Mouse (Mus musculus): ENCODE results near the gene Arhgef19. TPM values are rescaled to one million over a fixed set of nuclear protein-coding genes. Genes with fewer than 3 reads are reported as not detected.

Gene Arhgef19
- total and polyA plus RNA-seq, 3 experiments, result 0.78 TPM; not detected in 2

DNA sequence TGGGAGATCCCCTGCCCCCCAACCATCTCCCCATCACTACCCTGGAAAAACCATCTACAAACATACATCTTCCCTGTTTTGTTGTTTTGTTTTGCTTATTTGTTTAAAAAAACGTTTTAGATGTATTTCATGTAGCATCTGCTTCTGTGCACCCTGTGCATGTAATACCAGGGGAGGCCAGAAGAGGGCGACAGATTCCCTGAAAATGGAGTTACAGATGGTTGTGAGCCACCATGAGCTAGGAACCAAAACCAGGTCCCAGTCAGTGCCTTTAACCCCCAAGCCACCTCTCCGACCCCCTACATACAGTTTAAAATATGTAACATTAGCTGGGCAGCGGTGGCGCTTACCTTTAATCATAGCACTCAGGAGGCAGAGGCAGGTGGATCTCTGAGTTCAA lies 18.1 kb downstream of the Arhgef19 start (continued):
- TF ChIP-seq CHD2 (IDR thresholded peaks at IDR 0.05; ENCODE audit: low read length) (no peak), ELF1 (IDR thresholded peaks at IDR 0.05; ENCODE audit: low read depth, low read length) (peak; percentile 9; the same call in 1 of the 2 replicates), EP300 (IDR thresholded peaks at IDR 0.05; ENCODE audit: low read depth in 1 of 2, low read length in 2 of 2) (no peak), TCF12 (IDR thresholded peaks at IDR 0.05; ENCODE audit: low read depth, low read length) (no peak), TAL1 (IDR thresholded peaks at IDR 0.05; ENCODE audit: low read length) (no peak), BHLHE40 (IDR thresholded peaks at IDR 0.05; ENCODE audit: borderline replicate concordance, low read depth, low read length) (0 out of 2 replicates have a peak, but pooled peaks have one; percentile 12), KAT2A (conservative IDR thresholded peaks at IDR 0.05; ENCODE audit: low read depth, low read length) (no peak), CTCF (IDR thresholded peaks at IDR 0.05 in 2 of 3, conservative IDR thresholded peaks at IDR 0.05 in 1 of 3; ENCODE audit: control insufficient read depth in 1 of 3, insufficient read depth in 1 of 3, low read depth in 2 of 3, low read length in 3 of 3, poor library complexity in 1 of 3, severe bottlenecking in 1 of 3) (peak; percentile 71 to 93 (median 80)), MAZ (IDR thresholded peaks at IDR 0.05; ENCODE audit: low read depth, low read length) (no peak), E2F4 (IDR thresholded peaks at IDR 0.05; ENCODE audit: borderline replicate concordance, low read depth, low read length) (no peak), UBTF (IDR thresholded peaks at IDR 0.05; ENCODE audit: borderline replicate concordance, insufficient read depth, low read depth, low read length) (no peak), MXI1 (IDR thresholded peaks at IDR 0.05; ENCODE audit: low read depth, low read length) (no peak), MYC (IDR thresholded peaks at IDR 0.05; ENCODE audit: low read depth, low read length) (no peak), CHD1 (IDR thresholded peaks at IDR 0.05; ENCODE audit: low read depth, low read length) (no peak), GATA1 (IDR thresholded peaks at IDR 0.05; ENCODE audit: low read depth, low read length) (no peak)

DNA sequence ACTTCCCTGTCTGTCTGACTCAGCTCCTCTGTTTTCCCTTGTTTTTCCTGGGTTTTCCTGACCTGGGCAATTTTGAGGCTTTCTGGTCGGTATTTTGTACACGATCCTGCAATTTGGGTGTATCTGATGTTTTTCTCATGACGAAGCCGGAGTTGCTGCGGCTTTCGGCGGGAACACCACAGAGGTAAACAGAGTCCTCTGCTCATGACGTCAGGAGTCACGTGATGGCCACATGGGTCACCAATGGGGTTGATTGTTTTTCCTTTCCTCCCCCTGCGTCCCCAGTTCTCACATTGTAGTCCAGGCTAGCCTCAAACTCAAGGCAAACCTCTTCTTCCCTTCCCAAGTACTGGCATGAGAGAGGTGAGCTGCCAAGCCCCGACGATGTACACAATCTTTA lies 20.1 kb downstream of the Arhgef19 start:
- Histone ChIP-seq H3K9me3 (replicated peaks; ENCODE audit: insufficient read depth, low read length) (no peaks in the 10 kb centered on the region), H3K9ac (ENCODE audit: control insufficient read depth, low read depth, low read length, poor library complexity, severe bottlenecking) (peak overlapping the region; percentile 52), H3K27me3 (ENCODE audit: control insufficient read depth in 1 of 2, insufficient read depth in 2 of 2, low read length in 2 of 2) (no peaks in the 10 kb centered on the region), H3K4me1 (ENCODE audit: control insufficient read depth in 1 of 2, insufficient read depth in 2 of 2, low read length in 2 of 2) (peaks cover 0 to 9% of the 10 kb centered on the region in 2 experiments; a peak in 1 of 4 replicates), H3K36me3 (ENCODE audit: control insufficient read depth in 1 of 2, insufficient read depth in 2 of 2, low read length in 2 of 2) (peaks cover 0 to 3% of the 10 kb centered on the region in 2 experiments; a peak in 2 of 4 replicates), H3K79me2 (ENCODE audit: control insufficient read depth, insufficient read depth, low read length, poor library complexity) (no peaks in the 10 kb centered on the region), H3K4me3 (ENCODE audit: control insufficient read depth in 1 of 2, insufficient read depth in 1 of 2, low read depth in 2 of 2, low read length in 2 of 2) (peak overlapping the region; percentile 38 to 48), H3K27ac (ENCODE audit: control insufficient read depth, low read depth, low read length) (no peak overlapping the region)
- peak; percentile 17; the same call in 1 of the 2 replicates for TF ChIP-seq BHLHE40 (IDR thresholded peaks at IDR 0.05; ENCODE audit: borderline replicate concordance, low read depth, low read length)
- TF ChIP-seq USF1 (IDR thresholded peaks at IDR 0.05; ENCODE audit: low read depth, low read length), result peak; percentile 80
- no peak for TF ChIP-seq POLR2AphosphoS5 (IDR thresholded peaks at IDR 0.05; ENCODE audit: borderline replicate concordance, low read depth, low read length)
- DNase-seq (ENCODE audit: low read depth, low spot score), result no peak
